Mouse (Mus musculus): Measurements from ENCODE around the gene Prkd3.
A peak's percentile ranks its signal among the peaks of the same experiment; 100 is the strongest.

Prkd3 gene

DNA sequence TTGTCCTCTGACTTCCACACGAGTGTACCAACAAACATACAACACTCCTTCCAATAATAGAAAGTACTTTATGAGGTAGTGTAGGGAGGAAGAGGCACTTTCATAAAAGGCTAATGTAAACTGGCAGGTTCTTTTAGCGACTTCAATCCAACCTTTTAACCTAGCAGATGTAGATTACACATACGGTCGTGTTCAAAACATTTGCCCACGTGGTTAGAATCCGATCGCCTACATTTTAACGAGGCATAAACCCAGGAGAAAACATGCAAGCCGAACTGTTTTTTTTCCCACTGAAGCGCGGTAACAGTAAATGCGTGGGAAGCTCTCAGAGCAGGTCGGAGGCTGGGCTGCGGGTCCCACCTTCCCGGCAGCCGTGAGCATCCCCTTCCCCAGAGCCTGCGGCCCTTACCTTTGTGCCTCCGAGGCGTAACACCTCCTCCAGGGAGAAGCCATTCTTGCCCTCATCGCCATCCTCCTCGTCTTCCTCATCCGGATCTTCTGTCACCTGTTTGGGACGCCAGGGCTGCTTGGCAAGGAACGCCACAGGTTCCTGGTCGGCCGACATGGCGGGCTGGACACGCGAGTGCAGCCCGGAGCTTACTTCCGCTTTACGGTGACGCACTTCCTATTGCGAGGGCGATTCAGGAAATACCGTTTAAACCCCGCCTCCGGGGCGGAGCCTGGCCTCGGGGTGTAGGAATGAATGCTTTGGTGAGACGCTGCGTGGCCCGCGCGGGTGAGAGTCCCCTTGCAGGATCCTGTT, 84.0 kb downstream of the Prkd3 start, which contains the start of the genes Cebpz and Ndufaf7:
Gene Cebpz, minus strand, starts transcription at position 601 of the 763 bp plus-strand sequence.
Gene Ndufaf7, plus strand, starts transcription at position 671 of the 763 bp plus-strand sequence.
- DNase-seq (ENCODE audit: low spot score): peak; percentile 99

- DNase-seq (ENCODE audit: low spot score): no peak
Measured at GRCm38 (mm10) chr17:78935857-78936256, 84.8 kb downstream of the Prkd3 start.

DNA sequence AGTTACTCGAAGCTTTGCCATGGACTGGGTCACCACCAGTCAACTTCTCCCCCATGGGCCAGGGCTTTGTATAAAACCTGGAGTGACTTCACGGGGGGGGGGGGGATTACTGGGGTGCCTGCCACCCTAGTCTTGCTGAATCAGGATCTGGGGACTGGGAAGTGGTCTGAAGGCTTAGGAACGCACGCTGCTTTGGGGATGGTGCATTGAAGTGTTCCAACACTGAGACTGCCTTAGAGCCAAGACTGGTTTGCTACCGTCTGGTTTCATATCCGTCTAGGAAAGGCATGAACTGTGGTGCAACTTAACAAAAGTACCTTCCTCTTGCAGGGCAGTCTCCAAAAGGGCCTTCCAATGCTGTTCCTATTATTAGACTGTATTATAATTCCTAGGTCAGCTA, 102.9 kb downstream of the Prkd3 start:
- DNase-seq (ENCODE audit: low spot score): no peak

- no peak for DNase-seq (ENCODE audit: low spot score)
Measured at GRCm38 (mm10) chr17:78916899-78917298, 103.7 kb downstream of the Prkd3 start.

GRCm38 (mm10) chr17:78916369-78916813, 104.2 kb downstream of the Prkd3 start, which contains the start of gene Cebpzos:
Gene Cebpzos (plus strand): TSS chr17:78916500.
- DNase-seq (ENCODE audit: low spot score): peak; percentile 87

DNA sequence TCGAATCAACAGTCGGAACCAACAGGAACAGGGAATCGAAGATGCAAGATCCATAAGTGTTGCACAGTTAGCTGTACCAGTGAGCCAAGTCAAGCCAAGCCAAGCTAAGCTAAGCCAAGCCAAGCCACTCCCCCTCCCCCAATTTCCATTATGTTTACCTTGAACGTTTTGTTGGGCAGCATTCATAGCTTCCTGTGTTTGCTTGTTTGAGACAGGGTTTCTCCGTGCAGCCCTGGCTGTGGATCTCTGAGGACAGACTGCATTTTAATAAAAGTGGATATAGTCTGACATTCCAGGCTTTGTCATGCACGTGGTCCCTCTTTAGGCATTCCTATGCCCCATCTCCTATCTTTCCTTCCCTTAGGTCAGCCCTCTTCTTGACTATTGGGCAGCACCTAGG, 104.8 kb downstream of the Prkd3 start:
- no peak for DNase-seq (ENCODE audit: low spot score)

- no peak for DNase-seq (ENCODE audit: low spot score)
Measured at GRCm38 (mm10) chr17:78913921-78914320, 106.7 kb downstream of the Prkd3 start.

DNA sequence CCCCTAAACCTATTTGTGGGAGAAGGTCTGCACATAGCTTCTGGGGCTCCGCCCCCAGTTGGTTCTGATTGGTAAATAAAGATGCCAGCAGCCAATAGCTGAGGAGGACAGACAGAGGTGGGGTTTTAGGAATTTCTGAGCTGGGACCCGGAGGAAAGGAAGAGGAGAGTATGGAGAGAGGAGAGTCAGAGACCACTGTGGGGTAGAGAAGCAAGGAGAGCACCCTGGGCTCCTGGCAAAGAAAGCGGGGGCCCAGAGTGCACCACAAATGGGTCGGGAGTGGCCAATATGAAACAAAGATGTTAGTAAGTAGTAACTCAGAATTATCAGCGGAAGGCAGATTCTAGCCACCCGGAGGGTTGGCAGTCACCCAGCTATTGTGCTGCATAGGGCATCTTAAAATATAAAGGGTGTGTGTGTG, 107.7 kb downstream of the Prkd3 start:
- DNase-seq (ENCODE audit: low spot score): no peak

DNA sequence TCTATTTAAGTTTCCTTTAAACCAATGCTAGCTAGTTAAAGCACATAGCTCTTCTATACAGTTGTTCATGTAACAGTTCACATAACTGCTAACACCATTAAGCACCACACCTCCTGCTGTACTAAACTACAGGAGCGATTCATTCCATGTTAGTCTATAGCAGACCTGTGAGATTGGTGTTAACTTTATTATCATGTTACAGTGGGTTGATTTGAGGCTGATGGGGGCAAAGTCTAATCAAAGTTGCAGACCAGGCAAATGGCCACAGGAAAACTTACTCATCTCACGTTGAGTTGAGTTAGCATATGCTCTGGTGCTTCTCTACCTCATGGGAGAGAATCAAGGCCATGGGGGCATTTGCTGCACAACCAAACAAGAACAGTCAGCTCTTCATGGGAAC, 111.2 kb downstream of the Prkd3 start:
- DNase-seq (ENCODE audit: low spot score): no peak

DNA sequence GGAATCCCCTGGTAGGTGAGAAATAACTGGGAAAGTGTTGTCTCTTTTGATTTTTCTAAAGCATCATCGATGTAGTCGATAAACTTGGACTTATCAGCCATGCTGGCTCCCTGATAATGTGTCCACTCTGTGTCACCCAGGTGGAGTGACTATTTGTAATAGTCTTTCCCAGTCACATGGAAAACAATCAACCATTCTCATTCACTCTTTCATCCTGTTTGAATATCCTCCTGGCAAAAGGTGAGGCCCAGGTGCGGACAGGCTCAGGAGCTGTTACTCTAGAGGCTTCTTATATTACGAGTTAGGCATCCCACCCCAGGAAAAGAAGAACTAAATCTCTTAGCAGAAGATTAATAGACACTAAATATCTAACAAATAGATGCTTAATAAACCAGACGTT, 113.7 kb downstream of the Prkd3 start, which contains the start of gene Sult6b1:
Gene Sult6b1, minus strand, starts transcription at position 101 of the 400 bp plus-strand sequence.
- no peak for DNase-seq (ENCODE audit: low spot score)

GRCm38 (mm10) chr17:78903158-78903557, 117.5 kb downstream of the Prkd3 start:
- no peak for DNase-seq (ENCODE audit: low spot score)
